Mouse (Mus musculus) right cerebral cortex, adult 2 months (tissue): ENCODE results near the gene Gm9803.

Experiments used
- DNase-seq, 2 experiments: peaks; one replicate each; pipeline ENCODE4 v3.0.0; 2021 to 2022; ENCODE audit warnings: low spot score in 2 of 2

The Gm9803 gene

DNA sequence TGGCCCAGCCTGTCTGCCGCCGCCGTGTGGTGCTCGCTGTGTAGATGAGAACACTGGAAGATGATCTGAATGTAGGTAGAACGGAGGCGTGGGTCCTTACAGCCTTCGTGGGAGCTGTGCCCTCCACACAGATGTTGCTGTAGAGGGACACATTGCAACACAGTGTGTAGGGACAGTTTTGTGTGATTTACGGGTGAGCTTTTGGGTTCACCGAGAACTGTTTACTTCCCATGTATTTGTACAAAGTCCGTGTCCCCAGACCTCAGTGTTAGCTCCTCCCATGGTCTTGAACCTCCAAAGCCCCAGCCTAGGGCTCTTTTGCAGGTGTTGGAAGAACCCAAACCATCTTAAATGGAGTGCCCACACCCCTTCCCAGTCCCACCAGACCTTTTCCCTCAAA is 10.9 kb upstream of the Gm9803 start:
- DNase-seq = no peak

DNA sequence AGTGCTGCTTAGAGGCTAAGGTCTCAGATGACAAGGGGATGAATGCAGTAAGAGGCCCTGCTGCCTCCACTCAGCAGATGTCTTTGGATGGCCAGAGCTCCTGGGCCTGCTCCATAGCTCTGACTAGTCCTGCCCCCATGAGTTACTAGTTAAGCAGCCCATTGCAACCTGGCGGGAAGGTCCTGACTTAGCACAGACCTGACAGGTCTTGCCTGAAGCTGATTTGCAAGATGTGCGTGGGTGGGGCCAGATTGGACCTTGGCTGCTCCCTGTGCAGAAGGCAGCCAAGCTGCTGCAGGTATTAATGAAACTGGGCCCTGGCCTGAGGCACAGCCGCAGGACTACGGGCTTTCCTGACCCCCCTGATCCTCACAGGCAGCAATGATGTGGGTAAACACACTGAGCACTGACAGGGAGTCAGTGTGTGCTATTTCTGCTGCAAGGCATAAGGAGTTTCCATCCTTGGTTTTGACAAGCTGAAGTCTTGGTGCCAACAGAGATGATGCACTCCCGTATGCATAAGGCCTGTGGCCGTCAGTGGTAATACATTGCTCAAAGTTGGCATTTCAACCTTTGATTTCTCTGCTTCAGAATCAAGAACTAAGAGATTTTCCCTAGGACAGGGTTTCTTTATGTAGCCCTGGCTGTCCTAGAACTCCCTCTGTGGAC is 6.8 kb upstream of the Gm9803 start:
- no peak for DNase-seq

DNA sequence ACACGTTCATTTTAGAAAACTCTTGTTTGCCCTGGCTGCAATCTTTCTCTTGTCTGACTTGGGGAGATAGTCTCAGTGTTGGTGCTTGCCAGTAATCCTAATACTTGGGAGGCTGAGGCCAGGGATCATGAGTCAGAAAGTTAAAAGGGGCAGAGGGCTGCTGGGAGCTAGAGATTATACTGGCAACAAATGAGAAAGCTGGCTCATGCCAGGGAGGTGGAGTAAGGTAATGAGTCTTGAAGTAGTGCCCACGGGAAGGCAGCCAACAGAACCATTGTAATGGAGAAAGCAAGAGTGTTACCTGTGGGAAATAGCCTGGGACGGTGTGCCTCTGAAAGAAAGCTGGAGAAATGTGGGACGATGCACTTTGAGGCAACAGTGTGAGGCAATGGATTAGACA is 6.0 kb upstream of the Gm9803 start:
- no peak for DNase-seq

DNA sequence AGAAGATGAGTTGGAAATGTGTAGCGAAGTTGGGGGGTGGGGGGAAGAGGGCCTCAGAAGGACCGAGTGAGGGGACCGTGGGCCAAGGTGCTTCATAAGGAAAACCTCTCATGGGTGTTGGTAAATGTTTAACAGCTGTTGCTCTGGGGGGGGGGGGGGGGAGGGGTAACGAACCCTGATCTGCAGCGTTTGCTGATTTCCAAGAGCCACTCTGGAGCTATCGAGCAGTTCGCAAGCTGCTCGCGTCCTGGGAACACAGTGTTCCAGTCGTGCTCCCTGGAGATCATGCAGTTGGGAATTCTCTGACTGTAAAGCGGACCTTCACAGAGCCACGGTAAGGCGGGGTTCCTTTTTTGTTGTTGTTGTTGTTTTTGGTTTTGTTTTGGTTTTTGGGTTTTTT is 5.5 kb upstream of the Gm9803 start:
- no peak for DNase-seq

GRCm38 (mm10) chr10:43519977-43520376 is 3.9 kb upstream of the Gm9803 start:
- no peak for DNase-seq

DNA sequence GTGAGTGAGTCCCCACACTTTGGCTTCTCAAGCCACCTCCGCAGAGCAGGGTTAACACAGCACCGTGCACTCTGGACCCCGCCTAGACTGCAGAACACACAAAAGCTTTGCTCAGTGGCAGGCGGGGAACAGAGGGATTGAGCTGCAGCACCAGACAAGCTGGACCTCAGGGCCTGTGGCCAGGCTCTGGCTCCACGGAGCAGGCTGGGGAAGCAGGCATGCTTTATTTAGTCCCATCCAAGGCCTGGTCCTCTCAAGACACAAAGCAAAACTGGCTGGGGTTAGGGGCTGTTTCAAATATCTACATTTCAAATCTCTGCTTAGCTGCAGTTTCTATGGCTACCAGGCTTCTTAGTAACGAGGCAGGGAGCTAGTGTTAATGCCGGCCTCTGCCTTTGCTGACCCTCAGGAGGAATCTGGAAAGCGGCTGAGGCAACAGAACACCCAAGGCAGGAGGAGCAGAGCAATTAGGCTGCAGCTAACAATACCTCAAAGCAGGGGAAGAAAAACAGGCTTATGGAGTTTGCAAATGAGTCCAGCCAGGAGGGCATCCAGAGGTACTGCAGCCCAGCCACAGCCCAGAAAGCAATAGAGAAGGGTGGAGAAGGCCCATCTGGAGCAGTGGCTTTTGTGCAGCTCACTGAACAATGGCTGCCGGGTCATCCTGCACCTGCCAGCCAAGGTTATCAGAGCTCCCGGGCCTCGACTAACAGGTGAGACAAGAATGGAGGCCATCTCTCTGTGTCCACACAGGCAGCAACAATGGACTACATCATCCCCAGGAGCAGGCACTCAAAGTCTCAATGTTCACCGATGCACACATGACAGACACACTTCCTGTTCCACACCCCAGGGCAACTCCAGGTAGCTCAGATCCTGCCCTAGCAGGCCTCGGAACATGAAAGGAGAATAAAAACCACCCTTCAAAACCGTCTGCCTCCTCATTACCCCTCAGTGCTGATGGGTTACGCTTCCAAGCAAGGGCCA is 3.7 kb downstream of the Gm9803 start:
- DNase-seq = peak in 1 of 2 experiments; percentile 30

GRCm38 (mm10) chr10:43534382-43534781 is 10.5 kb downstream of the Gm9803 start:
- no peak for DNase-seq

- DNase-seq = no peak
Observed at GRCm38 (mm10) chr10:43537652-43538051, 13.8 kb downstream of the Gm9803 start.

- DNase-seq = no peak
Observed at GRCm38 (mm10) chr10:43538831-43539230, 14.9 kb downstream of the Gm9803 start.

DNA sequence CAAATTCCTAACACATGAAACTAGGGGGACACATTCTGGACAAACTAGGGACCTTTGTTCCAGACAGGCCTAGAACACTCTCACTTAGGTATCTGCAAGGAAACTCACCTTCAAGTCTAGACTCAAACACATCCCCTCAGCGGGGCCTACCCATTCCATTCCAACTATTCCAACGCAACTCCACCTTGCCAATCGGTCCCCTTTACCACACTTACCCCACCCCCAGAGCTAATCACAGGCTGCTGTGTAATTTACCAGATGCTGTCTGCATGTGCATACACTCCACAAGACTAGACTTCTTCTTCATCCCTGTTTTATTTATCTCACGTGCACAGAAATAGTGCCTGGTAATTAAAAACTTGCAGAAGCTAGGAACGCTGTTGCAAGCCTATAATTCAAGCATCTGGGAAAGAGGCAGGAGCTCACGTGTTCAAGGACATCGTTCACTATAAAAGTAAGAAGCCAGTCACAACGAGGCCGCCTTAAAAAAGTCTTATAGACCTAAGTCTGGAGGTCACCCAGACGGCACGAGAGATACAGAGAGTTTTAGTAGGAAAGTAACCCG is 15.9 kb downstream of the Gm9803 start:
- no peak for DNase-seq

- DNase-seq = peak; percentile 93 to 95
Observed at GRCm38 (mm10) chr10:43540442-43541152, 16.7 kb downstream of the Gm9803 start, which contains the start of gene 1700021F05Rik. Gene 1700021F05Rik (minus strand): TSS chr10:43540994.

GRCm38 (mm10) chr10:43541153-43541544 is 17.3 kb downstream of the Gm9803 start:
- no peak for DNase-seq

DNA sequence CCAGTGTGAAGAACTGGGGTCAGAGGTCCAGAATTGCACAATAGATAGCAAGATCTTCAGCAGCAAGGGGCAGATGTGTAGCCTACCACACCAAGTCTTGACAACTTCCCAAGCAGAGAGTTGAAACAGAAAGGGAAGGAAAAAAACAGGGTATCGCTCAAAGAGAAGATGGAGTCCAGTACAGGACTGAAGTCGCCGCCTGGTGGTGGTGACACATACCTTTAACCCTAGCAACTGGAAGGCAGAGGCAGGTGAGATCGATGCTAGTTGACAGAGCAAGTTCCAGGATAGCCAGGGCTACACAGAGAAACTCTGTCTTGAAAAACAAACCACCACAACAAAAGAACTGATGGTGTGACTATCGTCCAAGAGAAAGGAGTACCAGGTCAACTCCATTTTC is 25.5 kb downstream of the Gm9803 start:
- DNase-seq = no peak

- no peak for DNase-seq
Observed at GRCm38 (mm10) chr10:43550923-43551322, 27.0 kb downstream of the Gm9803 start.

- no peak for DNase-seq
Observed at GRCm38 (mm10) chr10:43551388-43551787, 27.5 kb downstream of the Gm9803 start.

- no peak for DNase-seq
Observed at GRCm38 (mm10) chr10:43557630-43558165, 33.8 kb downstream of the Gm9803 start.

DNA sequence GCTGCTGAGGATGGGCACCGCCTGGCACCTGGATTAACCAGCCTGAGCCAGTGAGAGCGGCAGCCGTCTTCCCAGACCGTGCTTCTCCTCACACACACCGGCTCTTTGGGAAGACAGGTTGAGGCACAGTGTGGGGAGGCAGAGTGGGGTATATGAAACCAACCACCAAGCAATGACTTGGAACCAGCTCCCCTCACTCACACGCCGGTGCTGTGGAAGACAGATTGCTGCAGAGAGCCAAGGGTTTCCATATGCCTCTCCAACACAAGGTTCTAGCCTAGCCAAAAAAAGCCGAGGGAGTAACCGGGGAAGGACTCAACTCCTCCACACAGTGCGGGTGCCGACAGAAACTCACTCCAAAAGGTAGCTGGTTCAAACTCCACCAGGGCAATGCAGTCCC is 35.4 kb downstream of the Gm9803 start:
- DNase-seq = no peak

DNA sequence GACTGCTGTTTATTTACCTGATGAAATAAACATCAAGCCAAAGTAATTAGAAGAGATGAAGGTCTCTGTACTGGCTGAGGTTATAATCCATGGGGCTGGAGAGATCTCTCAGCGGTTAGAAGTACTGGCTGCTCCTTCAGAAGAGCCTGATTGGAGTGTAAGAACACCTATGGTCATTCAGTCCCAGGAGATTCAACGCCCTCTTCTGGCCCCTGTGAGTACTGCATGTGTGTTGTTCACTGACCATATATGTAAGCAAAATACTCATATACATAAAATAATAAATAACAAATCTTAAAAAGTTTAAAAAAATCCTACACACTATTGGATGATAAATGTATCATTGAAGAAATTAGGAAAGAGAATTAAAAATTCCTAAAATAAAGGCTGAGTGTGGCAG is 36.9 kb downstream of the Gm9803 start:
- DNase-seq = no peak

- DNase-seq = no peak
Observed at GRCm38 (mm10) chr10:43561311-43561710, 37.4 kb downstream of the Gm9803 start.
